30 mouse cellular contexts compared by ENCODE assay signal in genomic region chr7:49984698-49985097, GRCm38 (mm10). TPM values are rescaled to one million over a fixed set of nuclear protein-coding genes. Genes with fewer than 3 reads are reported as not detected.
DNase-seq lines count a peak whose midpoint lies in the region; ATAC-seq and TF ChIP-seq lines count a peak whose summit lies in the region.
"Had no signal": no experiment of that assay in that cellular context is flagged by ENCODE, and none has a peak within 500 bp of the region (broad histone marks: within the 10 kb centered on the region; RNA-seq: fewer than 3 reads in every experiment).

No protein-coding gene starts in this region.

- H3K27ac ChIP-seq in heart, embryonic 12.5 days (ENCODE audit: poor library complexity, severe bottlenecking), result no peak overlapping the region
- no peak overlapping the region for H3K27ac ChIP-seq in heart, embryonic 11.5 days (ENCODE audit: low read depth, low read length)
- H3K27ac ChIP-seq in stomach, embryonic 14.5 days (ENCODE audit: low read length), result no peak overlapping the region
- no peak overlapping the region for H3K27ac ChIP-seq in left cerebral cortex, adult 2 months
- H3K27ac ChIP-seq: embryonic facial prominence, embryonic 10.5 days; embryonic facial prominence, embryonic 15.5 days; heart, adult 2 months; layer of hippocampus, adult 2 months; limb, embryonic 13.5 days; neural tube, embryonic 12.5 days had no signal

- 44% methylated on average over 6 of the region's 6 CpGs for WGBS in heart, embryonic 12.5 days
- WGBS in heart, embryonic 11.5 days (ENCODE audit: insufficient replicate concordance), result 38% methylated on average over 6 of the region's 6 CpGs
- 18% methylated on average over 6 of the region's 6 CpGs for WGBS in stomach, embryonic 14.5 days

- TF ChIP-seq CTCF in left cerebral cortex, adult 2 months (IDR thresholded peaks at IDR 0.05), result no peak

- H3K4me3 ChIP-seq in heart, embryonic 12.5 days, result no peak overlapping the region
- H3K4me3 ChIP-seq in heart, embryonic 11.5 days (ENCODE audit: low read depth, low read length), result no peak overlapping the region
- H3K4me3 ChIP-seq in stomach, embryonic 14.5 days (ENCODE audit: low read depth, low read length), result no peak overlapping the region
- no peak overlapping the region for H3K4me3 ChIP-seq in left cerebral cortex, adult 2 months
- H3K4me3 ChIP-seq: embryonic facial prominence, embryonic 10.5 days; embryonic facial prominence, embryonic 15.5 days; heart, adult 2 months; layer of hippocampus, adult 2 months; limb, embryonic 13.5 days; myocyte; neural tube, embryonic 12.5 days had no signal

- intact Hi-C loops in left cerebral cortex, adult 2 months (cut with DNase I), result no loop called here

- no peak for ATAC-seq in heart, embryonic 12.5 days (ENCODE audit: insufficient number of reproducible peaks, low FRiP score)
- ATAC-seq in heart, embryonic 11.5 days (replicated peaks; ENCODE audit: insufficient number of reproducible peaks, low FRiP score, low TSS enrichment), result no peak
- 0 out of 2 replicates have a peak, but pooled peaks have one; percentile 38 for ATAC-seq in stomach, embryonic 14.5 days (ENCODE audit: insufficient number of reproducible peaks, insufficient read depth, low FRiP score, low read depth)
- ATAC-seq: activated CD4-positive, CD25-positive, alpha-beta regulatory T cell, adult 4 months; CD4-positive, CD25-positive, alpha-beta regulatory T cell, adult 4 months; forebrain, embryonic 14.5 days; hindbrain, embryonic 16.5 days had no signal

- H3K36me3 ChIP-seq in heart, embryonic 12.5 days, result no peaks in the 10 kb centered on the region
- H3K36me3 ChIP-seq in heart, embryonic 11.5 days (ENCODE audit: control insufficient read depth, insufficient read depth, low read length), result no peaks in the 10 kb centered on the region
- H3K36me3 ChIP-seq in stomach, embryonic 14.5 days (ENCODE audit: control insufficient read depth, insufficient read depth, low read length), result no peaks in the 10 kb centered on the region
- H3K36me3 ChIP-seq: embryonic facial prominence, embryonic 10.5 days; embryonic facial prominence, embryonic 15.5 days; limb, embryonic 13.5 days; neural tube, embryonic 12.5 days had no signal

- DNase-seq in urinary bladder, postnatal 14 days (ENCODE audit: low spot score), result peak; percentile 20
- no peak for DNase-seq in urinary bladder, adult 18-20 months (ENCODE audit: low spot score in 2 of 2)
- DNase-seq in left cerebral cortex, adult 2 months (ENCODE audit: extremely low spot score in 1 of 2, low spot score in 2 of 2), result no peak
- DNase-seq in cerebellum, postnatal 25 days, result no peak
- DNase-seq: adrenal gland, adult 2 months; cerebellum, adult 9-10 months; gastrocnemius, postnatal 36 days; heart, adult 2 months; heart, postnatal 14 days; kidney, postnatal 36 days; lung, postnatal 36 days; right cerebral cortex, adult 18-20 months; spleen, adult 18-20 months had no signal

- H3K4me1 ChIP-seq in heart, embryonic 12.5 days (replicated peaks), result no peaks in the 10 kb centered on the region
- no peaks in the 10 kb centered on the region for H3K4me1 ChIP-seq in heart, embryonic 11.5 days (ENCODE audit: control insufficient read depth, insufficient read depth, low read length)
- H3K4me1 ChIP-seq in stomach, embryonic 14.5 days (ENCODE audit: control insufficient read depth, insufficient read depth, low read length), result no peaks in the 10 kb centered on the region
- H3K4me1 ChIP-seq: embryonic facial prominence, embryonic 15.5 days; limb, embryonic 13.5 days; neural tube, embryonic 12.5 days had no signal

- no peaks in the 10 kb centered on the region for H3K9me3 ChIP-seq in heart, embryonic 12.5 days (replicated peaks)
- H3K9me3 ChIP-seq in heart, embryonic 11.5 days (replicated peaks; ENCODE audit: control insufficient read depth, low read length), result no peaks in the 10 kb centered on the region
- H3K9me3 ChIP-seq in stomach, embryonic 14.5 days (ENCODE audit: control insufficient read depth, low read depth, low read length), result no peaks in the 10 kb centered on the region
- H3K9me3 ChIP-seq: embryonic facial prominence, embryonic 10.5 days; embryonic facial prominence, embryonic 15.5 days; limb, embryonic 13.5 days; neural tube, embryonic 12.5 days had no signal

- H3K9ac ChIP-seq in heart, embryonic 12.5 days, result no peak overlapping the region
- H3K9ac ChIP-seq in heart, embryonic 11.5 days (ENCODE audit: low read depth, low read length), result no peak overlapping the region
- H3K9ac ChIP-seq in stomach, embryonic 14.5 days (replicated peaks; ENCODE audit: low read depth, low read length), result no peak overlapping the region
- H3K9ac ChIP-seq: embryonic facial prominence, embryonic 15.5 days; limb, embryonic 13.5 days; neural tube, embryonic 12.5 days had no signal

- H3K27me3 ChIP-seq in heart, embryonic 12.5 days (replicated peaks), result peaks cover 29% of the 10 kb centered on the region
- no peaks in the 10 kb centered on the region; the same call in none of the 2 replicates for H3K27me3 ChIP-seq in heart, embryonic 11.5 days (ENCODE audit: control insufficient read depth, insufficient read depth, low read length)
- no peaks in the 10 kb centered on the region for H3K27me3 ChIP-seq in stomach, embryonic 14.5 days (ENCODE audit: control insufficient read depth, insufficient read depth, low read length)

- peak overlapping the region; percentile 15; the same call in 1 of the 2 replicates for H3K4me2 ChIP-seq in heart, embryonic 12.5 days
- H3K4me2 ChIP-seq in heart, embryonic 11.5 days, result no peak overlapping the region
- 0 out of 2 replicates have a peak overlapping the region, but pooled peaks have one; percentile 13 for H3K4me2 ChIP-seq in stomach, embryonic 14.5 days (replicated peaks; ENCODE audit: low read depth, low read length)
- H3K4me2 ChIP-seq: embryonic facial prominence, embryonic 15.5 days; limb, embryonic 13.5 days; liver, embryonic 11.5 days; midbrain, embryonic 11.5 days; neural tube, embryonic 12.5 days had no signal

RNA-seq across cellular contexts. Expression of gene Nell1, which starts 10.0 kb away (rescaled TPM):
- 0.50 and 0.59 TPM in 2 replicates for polyA plus RNA-seq in heart, embryonic 12.5 days (2016; fragmentation: Nextera tagmentation; extraction: Ambion mirVana)
- polyA plus RNA-seq in heart, embryonic 11.5 days (2014; fragmentation: Nextera tagmentation; extraction: Ambion mirVana), result 0.20 and 0.69 TPM in 2 replicates
- 7.1 and 7.3 TPM in 2 replicates for polyA plus RNA-seq in stomach, embryonic 14.5 days (2014; fragmentation: Nextera tagmentation; extraction: Ambion mirVana)
- total RNA-seq in left cerebral cortex, adult 2 months (2021), result 10 to 100 TPM; 65.5 to 66.5 TPM
- total RNA-seq: common myeloid progenitor, adult 5-6 weeks; gastrocnemius, postnatal 36 days; heart, adult 2 months; heart, postnatal 14 days; megakaryocyte, adult 5-6 weeks had no signal
- polyA plus RNA-seq: CD4-positive, CD25-positive, alpha-beta regulatory T cell, adult 4 months; heart, adult 2 months; myocyte had no signal
